Mouse (Mus musculus) liver, embryonic 16.5 days (tissue): ENCODE measurements around the gene Enpp4. TPM values are rescaled to one million over a fixed set of nuclear protein-coding genes. Genes with fewer than 3 reads are reported as not detected.

ENCODE experiments used
- ATAC-seq: fragments of 200-750 bp; cut with Nextera tagmentation; 2 replicates; pipeline ENCODE4 v1.8.0; 2017; ENCODE audit warnings: low read depth, mild to moderate bottlenecking, moderate number of reproducible peaks, moderate library complexity
- H3K27ac ChIP-seq: fragments of 300-500 bp; sonication (generic); 2 replicates; pipeline ENCODE4 v1.5.1; 2014; ENCODE audit warnings: mild to moderate bottlenecking, low read length
- H3K27me3 ChIP-seq: fragments of 300-500 bp; sonication (generic); 2 replicates; pipeline ENCODE4 v1.6.1; 2014; ENCODE audit warnings: low read depth, low read length, mixed read lengths; ENCODE audit not compliant: control insufficient read depth, insufficient read depth
- H3K36me3 ChIP-seq: fragments of 300-500 bp; sonication (generic); 2 replicates; pipeline ENCODE4 v1.6.1; 2014; ENCODE audit warnings: mild to moderate bottlenecking; ENCODE audit not compliant: control insufficient read depth, insufficient read depth
- H3K4me1 ChIP-seq: fragments of 300-500 bp; sonication (generic); 2 replicates; pipeline ENCODE4 v1.6.1; 2014; ENCODE audit warnings: low read depth, low read length, mixed read lengths; ENCODE audit not compliant: control insufficient read depth
- H3K4me2 ChIP-seq: fragments of 300-500 bp; sonication (generic); 2 replicates; pipeline ENCODE4 v1.6.1; 2014; ENCODE audit warnings: low read depth, low read length, mixed read lengths
- H3K4me3 ChIP-seq: fragments of 300-500 bp; sonication (generic); 2 replicates; pipeline ENCODE4 v1.5.1; 2014; ENCODE audit warnings: low read depth, mild to moderate bottlenecking, low read length
- H3K9ac ChIP-seq: fragments of 300-500 bp; sonication (generic); 2 replicates; pipeline ENCODE4 v1.6.1; 2014; ENCODE audit warnings: low read depth, low read length
- H3K9me3 ChIP-seq: fragments of 300-500 bp; sonication (generic); replicated peaks from 2 replicates; pipeline ENCODE4 v1.6.1; 2016; ENCODE audit warnings: low read length; ENCODE audit not compliant: control insufficient read depth
- WGBS: fragments of 180-500 bp; shearing (Covaris S2); extraction: QIAGEN DNeasy Blood & Tissue Kit; methylation state at CpG from one replicate; pipeline ENCODE4 v1.1.7; 2014; ENCODE audit not compliant: insufficient replicate concordance; 5-methylcytosine and 5-hydroxymethylcytosine counted together
- polyA plus RNA-seq: library from polyadenylated mRNA; unstranded; fragments of >200 nt; fragmentation: Nextera tagmentation; extraction: Ambion mirVana; gene quantifications from 2 replicates; pipeline ENCODE4 v1.2.1, GENCODE M21; 2015

Gene Enpp4
- polyA plus RNA-seq, 1 experiment from 2014 or later = 4.1 TPM

GRCm38 (mm10) chr17:44057123-44057522 is 48.5 kb downstream of the Enpp4 start:
- ATAC-seq = peak; percentile 51; the same call in 1 of the 2 replicates
- peaks cover 3% of the 10 kb centered on the region for H3K4me1 ChIP-seq
- WGBS = 81% methylated on average over 1 of the region's 1 CpGs
- H3K27ac ChIP-seq = no peak overlapping the region
- no peaks in the 10 kb centered on the region for H3K27me3 ChIP-seq
- no peaks in the 10 kb centered on the region for H3K9me3 ChIP-seq
- no peak overlapping the region for H3K4me2 ChIP-seq
- no peaks in the 10 kb centered on the region for H3K36me3 ChIP-seq
- no peak overlapping the region for H3K9ac ChIP-seq
- no peak overlapping the region for H3K4me3 ChIP-seq

DNA sequence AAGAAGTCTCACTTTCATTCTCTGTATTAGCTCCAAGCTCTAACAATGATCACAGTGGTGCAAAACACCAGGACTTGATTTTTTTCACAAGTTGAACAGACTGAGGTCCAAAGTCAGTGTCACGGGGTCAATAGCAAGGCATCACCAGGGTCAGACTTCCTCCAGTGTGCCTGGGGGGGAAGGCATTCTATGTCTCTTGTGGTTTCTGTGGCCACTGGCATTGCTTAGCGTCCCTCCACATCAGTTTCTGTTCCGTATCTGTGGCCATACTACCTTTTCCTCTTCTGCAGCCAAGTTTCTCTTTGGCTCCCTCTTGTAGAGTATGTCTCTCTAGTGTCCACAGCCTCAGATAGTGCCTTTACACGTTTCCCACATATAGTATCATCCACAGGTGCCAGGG is 52.2 kb downstream of the Enpp4 start:
- no peak overlapping the region for H3K4me3 ChIP-seq
- no peak overlapping the region for H3K27ac ChIP-seq
- no peaks in the 10 kb centered on the region for H3K9me3 ChIP-seq
- H3K4me2 ChIP-seq = no peak overlapping the region
- no peak; the same call in 1 of the 2 replicates for ATAC-seq
- H3K4me1 ChIP-seq = peaks cover 3% of the 10 kb centered on the region
- H3K36me3 ChIP-seq = no peaks in the 10 kb centered on the region
- 15% methylated on average over 4 of the region's 4 CpGs for WGBS
- H3K9ac ChIP-seq = no peak overlapping the region
- no peaks in the 10 kb centered on the region; the same call in 1 of the 2 replicates for H3K27me3 ChIP-seq

Other genes with a start within 250 kb of the Enpp4 start
- 9.8 and 10.7 TPM in 2 replicates for gene Enpp5, start 27.0 kb downstream of the Enpp4 start, polyA plus RNA-seq
- 0.39 and 0.66 TPM in 2 replicates for gene Clic5, start 82.8 kb upstream of the Enpp4 start, polyA plus RNA-seq